Mouse (Mus musculus): ENCODE measurements at regions not wholly inside any gene's neighbourhood (a gene's known extent, or its start where the extent isn't known, plus 50 kb on each side); places are given as distances from the start of the nearest gene placed in this dataset.

DNA sequence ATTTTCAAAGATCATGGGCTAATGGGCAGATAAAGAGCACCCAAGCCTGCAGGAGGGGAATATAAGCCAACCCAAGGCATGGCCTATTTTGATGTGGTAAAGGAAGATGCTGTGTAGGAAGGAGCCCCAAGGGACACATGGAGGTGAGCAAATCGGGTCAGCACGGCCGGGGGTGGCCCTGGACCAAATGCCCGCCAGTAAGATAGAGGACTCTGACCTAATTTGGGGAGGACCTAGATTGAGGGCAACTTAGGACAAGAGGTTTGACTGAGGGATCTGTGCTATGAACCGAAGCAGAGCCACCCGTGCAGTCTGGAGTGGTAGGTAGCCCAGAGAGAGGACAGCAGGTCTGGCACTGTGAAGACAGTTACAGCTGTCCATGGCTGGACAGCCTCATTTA, 166.9 kb upstream of the Myt1l start:
- TF ChIP-seq E2F4 (IDR thresholded peaks at IDR 0.05; ENCODE audit: insufficient read depth) (no peak), MAX (IDR thresholded peaks at IDR 0.05; ENCODE audit: low read depth) (no peak), POLR2A (IDR thresholded peaks at IDR 0.05; ENCODE audit: insufficient read length, low read depth) (no peak), MYOG (IDR thresholded peaks at IDR 0.05; ENCODE audit: control insufficient read depth in 1 of 3, insufficient read depth in 1 of 3, insufficient read length in 2 of 3, low read depth in 2 of 3) (no peak), MYOD1 (IDR thresholded peaks at IDR 0.05; ENCODE audit: control insufficient read depth in 1 of 3, insufficient read length in 2 of 3, low read depth in 2 of 3) (no peak), USF1 (IDR thresholded peaks at IDR 0.05; ENCODE audit: low read depth) (no peak), POLR2AphosphoS2 (IDR thresholded peaks at IDR 0.05; ENCODE audit: insufficient read length, low read depth) (no peak), REST (IDR thresholded peaks at IDR 0.05; ENCODE audit: insufficient read depth, insufficient read length) (no peak), TCF12 (IDR thresholded peaks at IDR 0.05; ENCODE audit: insufficient read depth, poor library complexity, severe bottlenecking) (no peak), TCF3 (IDR thresholded peaks at IDR 0.05; ENCODE audit: insufficient read length, low read depth) (no peak)
